Mouse (Mus musculus) MEL (cell line): ENCODE data around the gene Ascc2. TPM values are rescaled to one million over a fixed set of nuclear protein-coding genes. Genes with fewer than 3 reads are reported as not detected.

ENCODE experiments used
- DNase-seq: peaks from one replicate; pipeline ENCODE4 v3.0.0; 2011; ENCODE audit warnings: low read depth, low spot score
- H3K27ac ChIP-seq: 2 replicates; pipeline ENCODE4 v1.5.1; 2012; ENCODE audit warnings: low read depth, mild to moderate bottlenecking, control low read depth, low read length, moderate library complexity; ENCODE audit not compliant: control insufficient read depth
- H3K27me3 ChIP-seq, 2 experiments: fragments of 150-350 bp in 1 of 2; sonication (generic) in 1 of 2; 2 replicates each; pipeline ENCODE4 v1.6.1; 2012; ENCODE audit warnings: low read length in 2 of 2, mild to moderate bottlenecking in 2 of 2, improper control_type of control experiment in 1 of 2, moderate library complexity in 1 of 2; ENCODE audit not compliant: insufficient read depth in 2 of 2, control insufficient read depth in 1 of 2
- H3K36me3 ChIP-seq, 2 experiments: 2 replicates each; pipeline ENCODE4 v1.6.1; 2012 to 2014; ENCODE audit warnings: low read length in 2 of 2, improper control_type of control experiment in 1 of 2, inconsistent platforms in 1 of 2, mild to moderate bottlenecking in 1 of 2; ENCODE audit not compliant: insufficient read depth in 2 of 2, control insufficient read depth in 1 of 2
- H3K4me1 ChIP-seq, 2 experiments: fragments of 150-350 bp in 1 of 2; sonication (generic) in 1 of 2; 2 replicates each; pipeline ENCODE4 v1.6.1; 2012; ENCODE audit warnings: low read length in 2 of 2, improper control_type of control experiment in 1 of 2, mild to moderate bottlenecking in 1 of 2; ENCODE audit not compliant: insufficient read depth in 2 of 2, control insufficient read depth in 1 of 2
- H3K4me3 ChIP-seq, 2 experiments: fragments of 150-350 bp in 1 of 2; sonication (generic) in 1 of 2; 2 replicates each; pipeline ENCODE4 v1.5.1; 2012; ENCODE audit warnings: low read depth in 2 of 2, low read length in 2 of 2, mild to moderate bottlenecking in 2 of 2, moderate library complexity in 2 of 2, control low read depth in 1 of 2, improper control_type of control experiment in 1 of 2; ENCODE audit not compliant: control insufficient read depth in 1 of 2, insufficient read depth in 1 of 2
- H3K79me2 ChIP-seq: 2 replicates; pipeline ENCODE4 v1.6.1; 2012; ENCODE audit warnings: mild to moderate bottlenecking, low read length, moderate library complexity; ENCODE audit not compliant: control insufficient read depth, poor library complexity, insufficient read depth
- H3K9ac ChIP-seq: 2 replicates; pipeline ENCODE4 v1.6.1; 2012; ENCODE audit warnings: low read depth, mild to moderate bottlenecking, control low read depth, low read length, moderate library complexity; ENCODE audit not compliant: control insufficient read depth, poor library complexity, severe bottlenecking
- H3K9me3 ChIP-seq: fragments of 150-350 bp; sonication (generic); replicated peaks from 2 replicates; pipeline ENCODE4 v1.6.1; 2012; ENCODE audit warnings: mild to moderate bottlenecking, low read length, improper control_type of control experiment, moderate library complexity; ENCODE audit not compliant: insufficient read depth
- CTCF ChIP-seq, 3 experiments: IDR thresholded peaks in 2 of 3; conservative IDR thresholded peaks in 1 of 3; 2 replicates each; pipeline ENCODE4 v1.5.1; 2011 to 2012; ENCODE audit warnings: low read length in 3 of 3, low read depth in 2 of 3, mild to moderate bottlenecking in 2 of 3, improper control_type of control experiment in 1 of 3, inconsistent platforms in 1 of 3, mixed read lengths in 1 of 3, moderate library complexity in 1 of 3; ENCODE audit not compliant: control insufficient read depth in 1 of 3, insufficient read depth in 1 of 3, poor library complexity in 1 of 3, severe bottlenecking in 1 of 3
- MYB ChIP-seq: IDR thresholded peaks from 2 replicates; pipeline ENCODE4 v1.6.1; 2011; ENCODE audit warnings: mild to moderate bottlenecking, low read depth, low read length, improper control_type of control experiment
- NELFE ChIP-seq: IDR thresholded peaks from 2 replicates; pipeline ENCODE4 v1.6.1; 2011; ENCODE audit warnings: low read depth, low read length, improper control_type of control experiment
- POLR2AphosphoS2 ChIP-seq: IDR thresholded peaks from 2 replicates; pipeline ENCODE4 v1.6.1; 2011; ENCODE audit warnings: low read length, improper control_type of control experiment
- POLR2AphosphoS5 ChIP-seq: IDR thresholded peaks from 2 replicates; pipeline ENCODE4 v1.6.1; 2012; ENCODE audit warnings: low read depth, borderline replicate concordance, mild to moderate bottlenecking, inconsistent platforms, low read length, moderate library complexity, mixed read lengths
- RAD21 ChIP-seq: IDR thresholded peaks from 2 replicates; pipeline ENCODE4 v1.6.1; 2011; ENCODE audit warnings: mild to moderate bottlenecking, low read depth, low read length, improper control_type of control experiment
- RCOR1 ChIP-seq: IDR thresholded peaks from 2 replicates; pipeline ENCODE4 v1.6.1; 2012; ENCODE audit warnings: low read depth, mild to moderate bottlenecking, inconsistent platforms, low read length, improper control_type of control experiment
- SIN3A ChIP-seq: IDR thresholded peaks from 2 replicates; pipeline ENCODE4 v1.6.1; 2012; ENCODE audit warnings: low read length, improper control_type of control experiment, inconsistent platforms
- SMC3 ChIP-seq: IDR thresholded peaks from 2 replicates; pipeline ENCODE4 v1.6.1; 2011; ENCODE audit warnings: low read depth, low read length, improper control_type of control experiment
- TBP ChIP-seq: IDR thresholded peaks from 2 replicates; pipeline ENCODE4 v1.8.0; 2011; ENCODE audit warnings: low read depth, low read length, improper control_type of control experiment
- TCF12 ChIP-seq: IDR thresholded peaks from 2 replicates; pipeline ENCODE4 v1.6.1; 2014; ENCODE audit warnings: low read depth, mild to moderate bottlenecking, inconsistent platforms, low read length, improper control_type of control experiment, moderate library complexity
- ZC3H11A ChIP-seq: IDR thresholded peaks from 2 replicates; pipeline ENCODE4 v1.6.1; 2012; ENCODE audit warnings: low read depth, mild to moderate bottlenecking, inconsistent platforms, low read length, improper control_type of control experiment
- polyA plus RNA-seq, 2 experiments: library from polyadenylated mRNA; stranded (reverse) in 1 of 2; unstranded in 1 of 2; fragments of >175 nt in 1 of 2; fragments of >200 nt in 1 of 2; gene quantifications; 2 replicates each; pipeline versions ENCODE4 v1.2.1 to v1.2.4; 2012; ENCODE audit warnings: low replicate concordance in 2 of 2, low read depth in 1 of 2; ENCODE audit not compliant: insufficient read length in 2 of 2, insufficient read depth in 1 of 2, missing spikeins in 1 of 2
- total RNA-seq: library from RNA; depleted of rRNA; stranded (reverse); fragments of 300-350 nt; gene quantifications from 2 replicates; pipeline ENCODE4 v1.2.3, GENCODE M21; 2012

The Ascc2 gene
- total and polyA plus RNA-seq, 3 experiments = 27.5 to 98.2 (median 43.5) TPM

DNA sequence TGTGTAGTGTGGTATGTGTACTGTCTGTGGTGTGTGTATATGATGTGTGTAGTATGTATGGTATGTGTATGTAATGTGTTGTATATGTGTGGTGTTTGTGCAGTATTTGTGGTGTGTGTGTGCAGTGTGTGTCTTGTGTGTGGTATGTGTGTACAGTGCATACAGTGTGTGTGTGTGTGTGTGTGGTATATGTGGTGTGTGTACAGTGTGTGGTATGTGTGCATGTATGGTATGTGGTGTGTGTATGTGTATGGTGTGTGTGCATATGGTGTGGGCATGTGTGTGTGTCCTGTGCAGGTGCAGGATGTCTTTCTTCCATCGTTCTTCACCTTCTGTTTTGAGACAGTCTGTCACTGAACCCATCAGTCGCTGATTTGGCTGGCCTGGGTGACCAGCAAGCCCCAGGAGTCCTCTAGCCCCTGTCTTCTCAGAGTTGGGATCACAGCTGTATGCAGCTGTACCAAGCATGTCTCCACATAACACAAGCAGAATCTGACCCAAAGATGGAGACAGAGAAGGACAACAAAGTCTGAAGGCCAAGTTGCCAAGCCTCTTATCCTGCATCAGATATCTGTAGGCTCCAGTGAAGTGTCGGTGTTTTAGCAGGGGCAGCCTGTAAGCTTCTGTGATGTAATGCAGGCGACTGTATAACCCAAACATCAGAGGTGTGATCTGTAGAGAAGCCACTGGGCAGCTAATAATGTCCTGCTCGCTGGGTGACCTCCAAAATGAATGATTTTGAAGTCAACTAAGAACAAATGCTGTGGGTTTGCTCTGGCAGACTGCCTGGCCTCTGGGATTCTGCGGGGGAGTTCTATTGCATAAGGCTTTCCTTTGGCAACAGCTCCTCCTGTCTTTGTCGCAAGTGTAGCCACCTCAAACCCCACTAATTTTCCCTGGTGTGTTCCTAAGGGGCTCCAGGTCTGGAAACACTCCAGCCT lies 59.8 kb downstream of the Ascc2 start:
- Histone ChIP-seq H3K9ac (no peak overlapping the region), H3K79me2 (peaks cover 5% of the 10 kb centered on the region; the same call in 1 of the 2 replicates), H3K36me3 (peaks cover 0 to 2% of the 10 kb centered on the region in 2 experiments; a peak in 3 of 4 replicates), H3K4me1 (0 out of 4 replicates have a peak, but pooled peaks cover 0 to 4% of the 10 kb centered on the region in 2 experiments), H3K4me3 (no peak overlapping the region), H3K27ac (no peak overlapping the region), H3K27me3 (no peaks in the 10 kb centered on the region), H3K9me3 (no peaks in the 10 kb centered on the region)
- DNase-seq = peak; percentile 44
- TF ChIP-seq POLR2AphosphoS5 (peak; percentile 84; the same call in 1 of the 2 replicates), SMC3 (peak; percentile 57), ZC3H11A (peak; percentile 48; the same call in 1 of the 2 replicates), RCOR1 (no peak), SIN3A (0 out of 2 replicates have a peak, but pooled peaks have one; percentile 18), MYB (no peak), CTCF (IDR thresholded peaks at IDR 0.05 in 2 of 3, conservative IDR thresholded peaks at IDR 0.05 in 1 of 3; ENCODE audit: control insufficient read depth in 1 of 3, insufficient read depth in 1 of 3, low read depth in 2 of 3, low read length in 3 of 3, poor library complexity in 1 of 3, severe bottlenecking in 1 of 3) (peak in 2 of 3 experiments; percentile 23 to 51; a peak in 4 of 6 replicates), RAD21 (peak; percentile 59)

DNA sequence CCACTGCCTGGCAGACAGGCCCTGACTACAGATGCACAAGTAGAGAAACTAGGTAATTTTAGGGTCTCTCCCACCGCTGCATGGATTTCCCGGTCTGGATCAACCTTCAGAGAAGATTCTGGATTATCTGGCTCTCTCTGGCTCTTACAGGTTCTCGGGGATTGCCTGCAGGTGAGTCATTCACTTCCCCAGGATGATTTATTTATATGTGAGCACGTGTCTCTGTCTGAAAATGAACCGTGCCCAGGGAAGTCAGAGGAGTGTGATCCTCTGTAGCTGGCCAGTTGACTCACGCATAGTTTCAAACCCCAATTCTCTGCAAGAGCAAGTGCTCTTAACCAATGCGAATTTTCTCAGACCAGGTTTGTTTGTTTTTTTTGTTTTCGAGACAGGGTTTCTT lies 63.2 kb downstream of the Ascc2 start:
- DNase-seq = no peak
- Histone ChIP-seq H3K79me2 (peaks cover 28% of the 10 kb centered on the region), H3K27ac (no peak overlapping the region), H3K4me1 (peaks cover 0 to 11% of the 10 kb centered on the region in 2 experiments; a peak in 2 of 4 replicates), H3K9me3 (no peaks in the 10 kb centered on the region), H3K9ac (no peak overlapping the region), H3K36me3 (peaks cover 0 to 11% of the 10 kb centered on the region in 2 experiments; a peak in 3 of 4 replicates), H3K27me3 (no peaks in the 10 kb centered on the region), H3K4me3 (no peak overlapping the region)
- TF ChIP-seq SIN3A (no peak), POLR2AphosphoS2 (peak; percentile 69; the same call in 1 of the 2 replicates)

DNA sequence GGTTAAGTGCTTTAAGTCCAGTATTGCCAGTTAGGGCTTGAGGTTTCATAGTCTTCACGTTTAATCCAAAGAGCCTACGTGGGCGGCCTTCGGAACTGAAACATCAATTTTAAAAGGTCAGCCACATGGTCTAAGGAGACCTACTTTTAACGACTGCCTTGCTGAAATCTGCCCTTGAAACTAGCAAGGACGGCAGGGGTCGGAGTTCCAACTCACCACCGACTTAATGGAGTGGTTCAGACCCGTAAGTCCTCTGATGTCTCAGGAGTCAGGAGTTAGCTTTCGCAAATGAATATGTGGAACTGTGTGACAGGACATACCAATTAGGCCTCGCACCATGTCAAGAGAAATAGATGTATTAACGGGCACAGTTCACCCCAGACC lies 66.1 kb downstream of the Ascc2 start:
- no peaks in the 10 kb centered on the region for H3K27me3 ChIP-seq
- peaks cover 28% of the 10 kb centered on the region for H3K79me2 ChIP-seq
- no peak for DNase-seq
- H3K9ac ChIP-seq = peak overlapping the region; percentile 90
- H3K4me3 ChIP-seq = peak overlapping the region; percentile 68 to 89
- H3K9me3 ChIP-seq = no peaks in the 10 kb centered on the region
- TF ChIP-seq TBP (no peak), TCF12 (no peak), NELFE (no peak), SMC3 (peak; percentile 3; the same call in 1 of the 2 replicates)
- TF ChIP-seq, all 39 proteins: peak for 1
- peak overlapping the region; percentile 81 for H3K27ac ChIP-seq
- H3K4me1 ChIP-seq = peaks cover 0 to 7% of the 10 kb centered on the region in 2 experiments; a peak in 2 of 4 replicates
- peaks cover 0 to 16% of the 10 kb centered on the region in 2 experiments; a peak in 3 of 4 replicates for H3K36me3 ChIP-seq
